25 mouse cellular contexts compared by ENCODE assay signal in the genomic region with DNA sequence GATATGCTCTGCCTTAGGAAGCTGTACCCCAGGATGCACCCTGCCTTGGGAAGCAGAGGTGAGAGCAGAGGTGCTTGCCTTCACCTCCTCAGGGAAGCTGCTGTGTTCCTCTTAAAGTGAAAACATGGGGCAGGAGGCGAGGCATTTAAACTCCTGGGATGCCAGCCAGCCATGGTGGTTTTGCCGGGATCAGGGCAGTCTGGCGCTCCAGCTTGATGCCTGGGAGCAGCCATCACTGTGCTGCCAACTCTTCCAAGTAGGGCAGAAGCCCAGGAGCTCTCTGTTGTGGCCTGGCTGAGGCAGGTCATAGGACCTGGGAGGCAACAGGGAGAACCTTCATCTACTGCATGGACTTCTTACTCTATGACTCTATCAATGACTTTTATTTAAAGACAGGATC. TPM values are rescaled to one million over a fixed set of nuclear protein-coding genes. Genes with fewer than 3 reads are reported as not detected.
DNase-seq lines count a peak whose midpoint lies in the region; ATAC-seq and TF ChIP-seq lines count a peak whose summit lies in the region.
"Had no signal": no experiment of that assay in that cellular context is flagged by ENCODE, and none has a peak within 500 bp of the region (broad histone marks: within the 10 kb centered on the region; RNA-seq: fewer than 3 reads in every experiment).

No protein-coding gene starts in this region.

- H3K4me1 ChIP-seq in cerebellum, adult 2 months (ENCODE audit: control insufficient read depth, insufficient read depth, low read length): peaks cover 7% of the 10 kb centered on the region; the same call in 1 of the 2 replicates
- H3K4me1 ChIP-seq in liver, embryonic 12.5 days: peaks cover 55% of the 10 kb centered on the region

- H3K27me3 ChIP-seq in cerebellum, adult 2 months (ENCODE audit: control insufficient read depth, insufficient read depth, low read length): no peaks in the 10 kb centered on the region
- H3K27me3 ChIP-seq in liver, embryonic 12.5 days (replicated peaks): no peaks in the 10 kb centered on the region
- H3K27me3 ChIP-seq: embryonic facial prominence, embryonic 13.5 days; limb, embryonic 12.5 days had no signal

- H3K9ac ChIP-seq in liver, embryonic 12.5 days: no peak overlapping the region
- H3K9ac ChIP-seq: embryonic facial prominence, embryonic 13.5 days; limb, embryonic 12.5 days; liver, embryonic 14.5 days had no signal

- no peak overlapping the region for H3K4me3 ChIP-seq in cerebellum, adult 2 months (replicated peaks; ENCODE audit: insufficient read depth, low read depth, low read length)
- H3K4me3 ChIP-seq in liver, embryonic 12.5 days: no peak overlapping the region
- H3K4me3 ChIP-seq: embryonic facial prominence, embryonic 13.5 days; hindbrain, embryonic 10.5 days; limb, embryonic 12.5 days had no signal

- H3K27ac ChIP-seq in cerebellum, adult 2 months (ENCODE audit: insufficient read depth, low read length): no peak overlapping the region
- H3K27ac ChIP-seq in liver, embryonic 12.5 days: 0 out of 2 replicates have a peak overlapping the region, but pooled peaks have one; percentile 37
- H3K27ac ChIP-seq: embryonic facial prominence, embryonic 13.5 days; hindbrain, embryonic 10.5 days; limb, embryonic 12.5 days; liver, embryonic 14.5 days had no signal

- no peak overlapping the region for H3K4me2 ChIP-seq in liver, embryonic 12.5 days
- H3K4me2 ChIP-seq: embryonic facial prominence, embryonic 13.5 days; limb, embryonic 12.5 days had no signal

- 16% methylated on average over 3 of the region's 3 CpGs for WGBS in cerebellum, adult 2 months
- 79% methylated on average over 3 of the region's 3 CpGs for WGBS in liver, embryonic 12.5 days (ENCODE audit: insufficient replicate concordance)

- TF ChIP-seq CTCF in cerebellum, adult 2 months (IDR thresholded peaks at IDR 0.05; ENCODE audit: borderline replicate concordance, insufficient read depth, low read depth, low read length): no peak

- no peak for TF ChIP-seq POLR2A in cerebellum, adult 2 months (IDR thresholded peaks at IDR 0.05; ENCODE audit: borderline replicate concordance, insufficient read depth, low read length)

- peak; percentile 43 to 60 for DNase-seq in cerebellum, adult 2 months
- no peak for DNase-seq in cerebellum, adult 11 months
- no peak for DNase-seq in liver
- peak; percentile 58 for DNase-seq in brain, adult 2 months (ENCODE audit: low read depth, low spot score)
- peak; percentile 78 for DNase-seq in fibroblast of lung, adult 2 months (ENCODE audit: low read depth)
- DNase-seq in right cerebral cortex, postnatal 4 days: no peak
- DNase-seq in layer of hippocampus, adult 9-10 months (ENCODE audit: low spot score): no peak
- DNase-seq: heart, postnatal 14 days; kidney, adult 8-10 months; kidney, postnatal 10 days; layer of hippocampus, adult 9-11 months; lung, adult 2 months; lung, postnatal 10 days; midbrain, embryonic 14.5 days; right cerebral cortex, postnatal 25 days; spleen, adult 18-20 months; thymus, postnatal 14 days had no signal

- no peak for ATAC-seq in liver, embryonic 12.5 days
- ATAC-seq: forebrain, embryonic 16.5 days; hindbrain, embryonic 16.5 days had no signal

- H3K9me3 ChIP-seq in liver, embryonic 12.5 days (replicated peaks): no peaks in the 10 kb centered on the region
- H3K9me3 ChIP-seq: embryonic facial prominence, embryonic 13.5 days; G1E; hindbrain, embryonic 10.5 days; limb, embryonic 12.5 days had no signal

- peaks cover 69% of the 10 kb centered on the region for H3K36me3 ChIP-seq in liver, embryonic 12.5 days

RNA-seq across cellular contexts. Expression of a gene that starts 5.6 kb away (rescaled TPM):
- polyA plus RNA-seq in cerebellum, adult 2 months (2012; rRNA removed): 43.7 and 44.7 TPM in 2 replicates
- polyA plus RNA-seq in liver, embryonic 12.5 days (2016; fragmentation: Nextera tagmentation; extraction: Ambion mirVana): 16.4 and 17.0 TPM in 2 replicates

RNA-seq across cellular contexts. Expression of a gene that starts 14.2 kb away (rescaled TPM):
- polyA plus RNA-seq in cerebellum, adult 2 months (2012; rRNA removed): 9.9 and 10.2 TPM in 2 replicates
- 1.0 and 1.1 TPM in 2 replicates for polyA plus RNA-seq in liver, embryonic 12.5 days (2016; fragmentation: Nextera tagmentation; extraction: Ambion mirVana)

RNA-seq across cellular contexts. Expression of a gene that starts 14.5 kb away (rescaled TPM):
- polyA plus RNA-seq in cerebellum, adult 2 months (2012; rRNA removed): 25.7 and 26.4 TPM in 2 replicates
- polyA plus RNA-seq in liver, embryonic 12.5 days (2016; fragmentation: Nextera tagmentation; extraction: Ambion mirVana): 172 and 182 TPM in 2 replicates

RNA-seq across cellular contexts. Expression of a gene that starts 21.4 kb away (rescaled TPM):
- polyA plus RNA-seq in cerebellum, adult 2 months (2012; rRNA removed): 66.2 and 72.5 TPM in 2 replicates
- 5.9 and 6.5 TPM in 2 replicates for polyA plus RNA-seq in liver, embryonic 12.5 days (2016; fragmentation: Nextera tagmentation; extraction: Ambion mirVana)

RNA-seq across cellular contexts. Expression of a gene that starts 32.6 kb away (rescaled TPM):
- polyA plus RNA-seq in cerebellum, adult 2 months (2012; rRNA removed): 11.6 and 12.6 TPM in 2 replicates
- 31.8 and 33.3 TPM in 2 replicates for polyA plus RNA-seq in liver, embryonic 12.5 days (2016; fragmentation: Nextera tagmentation; extraction: Ambion mirVana)

Comparison
In these comparisons a context has a peak if more than half of its experiments do, and no peak if none do; other contexts are left out.
1. DNase-seq: peak in cerebellum, adult 2 months (2 of 2), brain, adult 2 months (single experiment) and fibroblast of lung, adult 2 months (single experiment); none in cerebellum, adult 11 months (single experiment), liver (single experiment), right cerebral cortex, postnatal 4 days (single experiment) and layer of hippocampus, adult 9-10 months (single experiment).